Mouse (Mus musculus) fibroblast of lung, adult 2 months (primary cell): ENCODE measurements around the gene Alpk3.
"Not testable (repeated sequence)": the region's sequence is repeated elsewhere in the genome, so short reads cannot be mapped to it uniquely, and the experiment has no call there.

Experiments used
- DNase-seq: peaks from one replicate; pipeline ENCODE4 v3.0.0-alpha.2; 2011; ENCODE audit warnings: low read depth

Alpk3 gene

GRCm38 (mm10) chr7:81133416-81133815 lies 76.0 kb downstream of the Alpk3 start:
- no peak for DNase-seq

GRCm38 (mm10) chr7:81133941-81134340 lies 76.5 kb downstream of the Alpk3 start:
- DNase-seq, result no peak

DNA sequence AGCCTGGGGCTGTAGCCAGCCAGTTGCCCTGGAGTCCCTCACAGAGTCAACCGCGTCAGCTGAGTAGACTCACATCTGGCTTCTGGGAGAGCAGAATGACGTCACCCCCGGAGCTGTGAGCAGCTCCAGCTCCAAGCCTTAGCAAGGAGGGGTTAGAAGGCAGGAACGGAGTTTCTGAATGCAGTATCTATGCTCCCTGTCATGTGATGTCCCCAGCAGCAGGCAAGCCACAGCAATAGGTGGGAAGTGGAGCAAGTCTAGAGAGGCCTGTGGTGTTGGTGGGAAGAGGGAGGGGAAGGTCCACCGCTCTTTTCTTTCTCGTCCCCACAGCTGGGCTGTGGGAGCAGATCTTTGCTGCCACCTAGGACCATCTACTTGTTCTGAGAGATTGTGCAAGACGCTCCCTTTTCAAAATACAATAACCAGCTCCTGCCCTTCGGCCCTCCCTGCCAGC lies 77.2 kb downstream of the Alpk3 start:
- DNase-seq, result peak; percentile 86

- DNase-seq, result no peak
Measured at GRCm38 (mm10) chr7:81137292-81137691, 79.9 kb downstream of the Alpk3 start.

- DNase-seq, result no peak
Measured at GRCm38 (mm10) chr7:81139100-81139499, 81.7 kb downstream of the Alpk3 start.

DNA sequence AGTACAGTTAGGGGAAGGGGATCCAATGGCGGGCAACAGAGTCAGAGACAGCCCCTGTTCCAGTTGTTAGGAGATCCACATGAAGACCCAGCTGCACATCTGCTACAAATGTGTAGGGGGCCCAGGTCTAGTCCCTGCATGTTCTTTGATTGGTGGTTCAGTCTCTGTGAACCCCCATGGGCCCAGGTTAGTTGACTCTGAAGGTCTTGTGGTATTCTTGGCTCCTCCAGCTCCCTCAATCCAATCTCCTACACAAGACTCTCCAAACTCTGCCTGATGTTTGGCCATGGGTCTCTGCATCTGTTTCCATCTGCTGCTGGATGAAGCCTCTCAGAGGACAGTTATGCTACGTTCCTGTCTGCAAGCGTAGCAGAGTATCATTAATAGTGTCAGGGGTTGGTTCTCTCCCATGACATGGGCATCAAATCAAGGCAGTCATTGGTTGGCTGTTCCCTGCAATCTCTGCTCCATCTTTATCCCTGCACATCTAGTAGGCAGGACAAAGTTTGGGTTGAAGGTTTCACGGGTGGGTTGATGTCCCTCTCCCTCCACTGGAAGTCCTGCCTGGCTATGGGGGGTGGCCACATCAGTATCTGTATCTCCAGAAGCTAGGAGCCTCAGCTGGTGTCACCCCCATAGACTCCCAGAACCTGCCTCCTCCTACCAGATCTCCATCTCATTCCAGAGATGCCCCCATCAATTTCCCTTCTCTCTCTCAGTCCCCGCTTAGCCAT lies 82.4 kb downstream of the Alpk3 start:
- no peak for DNase-seq

- no peak for DNase-seq
Measured at GRCm38 (mm10) chr7:81141541-81141940, 84.1 kb downstream of the Alpk3 start.

GRCm38 (mm10) chr7:81143056-81143455 lies 85.7 kb downstream of the Alpk3 start:
- DNase-seq, result not testable (repeated sequence)

DNA sequence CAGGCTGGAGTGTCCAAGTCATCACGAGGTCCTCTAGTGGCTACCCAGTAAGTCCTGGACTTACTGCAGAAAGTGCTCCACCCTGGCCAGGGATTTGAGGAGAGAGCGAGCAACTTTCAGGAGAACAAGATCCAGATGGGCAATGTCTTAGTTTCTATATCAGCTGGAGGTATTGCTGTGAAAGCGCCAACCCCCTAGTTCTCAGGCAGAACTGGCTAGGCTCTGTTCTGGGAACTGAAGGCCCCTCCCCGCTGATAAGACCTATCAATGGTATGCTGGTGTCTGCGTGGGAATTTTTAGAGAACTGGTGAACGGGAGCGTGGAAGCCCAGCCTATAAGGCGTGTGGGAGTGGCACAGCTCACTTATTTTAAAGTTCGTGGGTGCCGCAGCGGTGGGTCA lies 92.4 kb downstream of the Alpk3 start:
- no peak for DNase-seq

GRCm38 (mm10) chr7:81151216-81151615 lies 93.8 kb downstream of the Alpk3 start:
- DNase-seq, result no peak

DNA sequence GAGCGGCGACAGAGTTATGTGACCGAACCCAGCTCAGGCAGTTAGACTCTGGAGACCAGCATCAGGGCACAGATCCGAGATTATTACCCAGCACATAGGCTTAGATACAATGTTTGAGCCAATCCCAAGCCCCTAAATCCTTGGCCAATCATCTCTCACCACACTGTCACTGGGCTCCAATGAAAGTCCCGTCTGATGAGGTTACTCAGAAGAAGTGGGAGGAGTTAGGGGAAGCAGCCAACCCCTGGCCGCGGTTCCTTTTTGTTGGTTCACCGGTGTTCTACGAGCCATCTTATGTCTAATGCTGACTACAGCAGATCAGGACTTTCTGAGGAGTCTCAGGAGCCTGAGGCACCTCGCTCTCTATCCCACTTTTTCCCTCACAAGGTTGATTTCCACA lies 94.9 kb downstream of the Alpk3 start:
- no peak for DNase-seq

GRCm38 (mm10) chr7:81152826-81153225 lies 95.4 kb downstream of the Alpk3 start:
- no peak for DNase-seq

GRCm38 (mm10) chr7:81153327-81153726 lies 95.9 kb downstream of the Alpk3 start:
- DNase-seq, result no peak

DNA sequence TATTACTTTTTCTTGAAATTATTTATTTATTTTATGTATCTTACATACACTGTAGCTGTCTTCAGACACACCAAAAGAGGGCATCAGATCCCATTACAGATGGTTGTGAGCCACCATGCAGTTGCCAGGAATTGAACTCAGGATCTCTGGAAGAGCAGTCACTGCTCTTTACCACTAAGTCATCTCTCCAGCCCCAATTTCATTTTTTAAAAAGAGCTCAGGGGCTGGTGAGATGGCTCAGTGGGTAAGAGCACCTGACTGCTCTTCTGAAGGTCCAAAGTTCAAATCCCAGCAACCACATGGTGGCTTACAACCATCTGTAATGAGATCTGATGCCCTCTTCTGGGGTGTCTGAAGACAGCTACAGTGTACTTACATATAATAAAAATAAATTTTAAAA lies 96.8 kb downstream of the Alpk3 start:
- DNase-seq, result not testable (repeated sequence)

DNA sequence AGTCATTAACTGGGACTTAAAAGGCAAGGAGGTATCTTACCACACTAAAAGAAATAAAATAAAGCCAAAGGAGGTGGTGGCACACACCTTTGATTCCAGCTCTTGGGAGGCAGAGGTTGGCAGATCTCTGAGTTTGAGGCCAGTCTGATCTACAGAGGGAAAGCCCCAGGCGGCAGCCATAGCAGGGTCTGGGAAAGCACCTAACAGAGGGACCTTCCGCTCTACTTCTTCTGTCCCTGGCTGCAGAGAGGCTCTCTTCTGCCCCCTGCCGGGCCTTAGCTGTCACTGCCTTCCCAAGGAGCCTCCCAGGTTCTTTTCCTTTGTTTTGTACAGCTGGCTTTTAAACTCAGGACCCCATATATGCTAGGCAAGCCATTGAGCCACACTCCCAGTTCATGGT lies 97.6 kb downstream of the Alpk3 start:
- DNase-seq, result no peak
